Mouse (Mus musculus): ENCODE data around the gene Gm49380.

- TF ChIP-seq POLR2A (IDR thresholded peaks at IDR 0.05; ENCODE audit: control insufficient read depth in 1 of 2, insufficient read depth in 1 of 2, low read depth in 1 of 2, low read length in 2 of 2, poor library complexity in 1 of 2) (no peak), NRF1 (IDR thresholded peaks at IDR 0.05; ENCODE audit: insufficient read depth, low read depth, low read length, poor library complexity, severe bottlenecking) (no peak), TCF12 (IDR thresholded peaks at IDR 0.05; ENCODE audit: low read depth, low read length) (no peak), MAX (IDR thresholded peaks at IDR 0.05; ENCODE audit: low read length) (no peak), MAFK (IDR thresholded peaks at IDR 0.05; ENCODE audit: borderline replicate concordance, low read depth, low read length) (no peak), EP300 (IDR thresholded peaks at IDR 0.05; ENCODE audit: low read depth in 1 of 2, low read length in 2 of 2) (no peak), CTCF (IDR thresholded peaks at IDR 0.05 in 2 of 3, conservative IDR thresholded peaks at IDR 0.05 in 1 of 3; ENCODE audit: control insufficient read depth in 1 of 3, insufficient read depth in 1 of 3, low read depth in 2 of 3, low read length in 3 of 3, poor library complexity in 1 of 3, severe bottlenecking in 1 of 3) (no peak)
These were observed 31.7 kb downstream of the Gm49380 start for GRCm38 (mm10) chr9:44081581-44081980.
